Mouse (Mus musculus) megakaryocyte, adult 5-6 weeks (primary cell): ENCODE data around the gene Nup188. TPM values are rescaled to one million over a fixed set of nuclear protein-coding genes. Genes with fewer than 3 reads are reported as not detected.

ENCODE experiments used
- ATAC-seq: 2 replicates; pipeline ENCODE4 v1.8.0; 2016; ENCODE audit warnings: mild to moderate bottlenecking, inconsistent platforms; ENCODE audit not compliant: poor library complexity, severe bottlenecking
- total RNA-seq, 2 experiments: library from RNA; stranded (forward) in 1 of 2; stranded (reverse) in 1 of 2; fragments of 153-499, 151-499 nt in 1 of 2; fragments of 221-1000, 200-1000 nt in 1 of 2; gene quantifications; 2 replicates each; pipeline versions ENCODE4 v1.2.3 to v1.2.4; 2015 to 2017

The Nup188 gene
- total RNA-seq, 2 experiments from 2014 or later, result 11.1 to 18.7 TPM

GRCm38 (mm10) chr2:30283193-30283592, 3.0 kb upstream of the Nup188 start:
- no peak for ATAC-seq

GRCm38 (mm10) chr2:30285004-30285403, 1.2 kb upstream of the Nup188 start:
- no peak for ATAC-seq

GRCm38 (mm10) chr2:30285416-30286181, 598 bp upstream of the Nup188 start:
- ATAC-seq, result peak; percentile 34

GRCm38 (mm10) chr2:30287027-30287373, 803 bp downstream of the Nup188 start:
- no peak for ATAC-seq

GRCm38 (mm10) chr2:30299525-30299924, 13.3 kb downstream of the Nup188 start:
- ATAC-seq, result no peak

- ATAC-seq, result no peak
Observed at GRCm38 (mm10) chr2:30299966-30300365, 13.8 kb downstream of the Nup188 start.

- no peak for ATAC-seq
Observed at GRCm38 (mm10) chr2:30306087-30306486, 19.9 kb downstream of the Nup188 start.

- ATAC-seq, result no peak
Observed at GRCm38 (mm10) chr2:30309351-30309750, 23.2 kb downstream of the Nup188 start.

GRCm38 (mm10) chr2:30311481-30311880, 25.3 kb downstream of the Nup188 start:
- ATAC-seq, result no peak

- no peak for ATAC-seq
Observed at GRCm38 (mm10) chr2:30316136-30316535, 29.9 kb downstream of the Nup188 start.

- ATAC-seq, result no peak
Observed at GRCm38 (mm10) chr2:30316955-30317354, 30.8 kb downstream of the Nup188 start.

GRCm38 (mm10) chr2:30319260-30319659, 33.1 kb downstream of the Nup188 start:
- ATAC-seq, result no peak

GRCm38 (mm10) chr2:30323111-30323510, 36.9 kb downstream of the Nup188 start:
- ATAC-seq, result no peak

GRCm38 (mm10) chr2:30325296-30325695, 39.1 kb downstream of the Nup188 start:
- no peak for ATAC-seq

- no peak for ATAC-seq
Observed at GRCm38 (mm10) chr2:30327276-30327675, 41.1 kb downstream of the Nup188 start.

- no peak for ATAC-seq
Observed at GRCm38 (mm10) chr2:30328791-30329190, 42.6 kb downstream of the Nup188 start.

GRCm38 (mm10) chr2:30335324-30335723, 49.1 kb downstream of the Nup188 start:
- no peak for ATAC-seq

- ATAC-seq, result no peak
Observed at GRCm38 (mm10) chr2:30336174-30336915, 50.1 kb downstream of the Nup188 start.

- ATAC-seq, result no peak
Observed at GRCm38 (mm10) chr2:30337179-30337578, 51.0 kb downstream of the Nup188 start.

- no peak for ATAC-seq
Observed at GRCm38 (mm10) chr2:30342061-30342460, 55.9 kb downstream of the Nup188 start.

- no peak for ATAC-seq
Observed at GRCm38 (mm10) chr2:30342544-30342943, 56.3 kb downstream of the Nup188 start.

- ATAC-seq, result no peak
Observed at GRCm38 (mm10) chr2:30343601-30344137, 57.5 kb downstream of the Nup188 start.
